ENCODE assay signal across 14 mouse cellular contexts in the genomic region with DNA sequence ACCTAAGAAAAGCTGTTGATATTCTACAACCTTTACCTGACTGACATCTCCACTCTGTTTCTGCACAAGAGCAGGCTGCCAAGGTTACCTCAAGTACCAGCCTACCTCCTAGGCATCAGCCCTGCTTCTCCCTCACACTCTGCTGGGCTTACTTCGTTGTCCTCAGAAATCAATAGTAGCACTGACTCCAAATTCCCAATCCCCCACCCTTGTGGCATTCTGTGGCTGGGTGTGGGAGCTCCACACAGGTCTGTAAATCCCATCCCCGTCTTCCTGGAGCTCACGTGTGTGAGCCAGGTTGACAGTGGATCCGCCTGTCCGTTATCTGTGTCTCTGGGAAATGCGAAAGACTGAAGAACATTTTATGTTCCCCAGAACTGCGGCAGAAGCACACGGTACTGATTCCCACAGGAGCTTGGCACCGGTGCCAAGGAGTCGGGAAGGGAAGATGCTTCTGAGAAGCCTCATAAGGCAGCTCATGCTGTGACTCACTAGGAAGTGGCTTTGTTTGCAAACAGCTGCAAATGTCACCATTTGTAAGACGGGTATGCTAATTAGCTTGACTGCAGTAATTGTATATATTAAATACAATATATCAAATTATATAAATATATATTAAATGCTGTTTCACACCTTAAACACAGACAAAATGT. TPM values are rescaled to one million over a fixed set of nuclear protein-coding genes. Genes with fewer than 3 reads are reported as not detected.
DNase-seq lines count a peak whose midpoint lies in the region; TF ChIP-seq lines count a peak whose summit lies in the region.
"Had no signal": no experiment of that assay in that cellular context is flagged by ENCODE, and none has a peak within 500 bp of the region (broad histone marks: within the 10 kb centered on the region; RNA-seq: fewer than 3 reads in every experiment).

No protein-coding gene starts in this region.

- H3K4me3 ChIP-seq in heart, embryonic 10.5 days: no peak overlapping the region
- no peak overlapping the region for H3K4me3 ChIP-seq in myocyte
- H3K4me3 ChIP-seq in embryonic facial prominence, embryonic 10.5 days: no peak overlapping the region
- H3K4me3 ChIP-seq: embryonic facial prominence, embryonic 13.5 days had no signal

- H3K79me2 ChIP-seq in myocyte (ENCODE audit: control insufficient read depth, insufficient read depth): no peaks in the 10 kb centered on the region

- TF ChIP-seq POLR2A in myocyte (IDR thresholded peaks at IDR 0.05; ENCODE audit: insufficient read length, low read depth): no peak

- no peaks in the 10 kb centered on the region for H3K36me3 ChIP-seq in heart, embryonic 10.5 days
- no peaks in the 10 kb centered on the region for H3K36me3 ChIP-seq in myocyte (ENCODE audit: control insufficient read depth, insufficient read depth)
- H3K36me3 ChIP-seq in embryonic facial prominence, embryonic 10.5 days (replicated peaks): no peaks in the 10 kb centered on the region
- H3K36me3 ChIP-seq: embryonic facial prominence, embryonic 13.5 days had no signal

- DNase-seq in heart, embryonic 10.5 days (ENCODE audit: low spot score): peak; percentile 64
- DNase-seq in heart, adult 9 months (ENCODE audit: low spot score in 2 of 2): no peak
- peak; percentile 61 for DNase-seq in 3134 (ENCODE audit: extremely low read depth, insufficient read length, low spot score)
- peak; percentile 35 for DNase-seq in MN1 (ENCODE audit: low spot score)
- no peak for DNase-seq in embryonic facial prominence, embryonic 10.5 days (ENCODE audit: low spot score)
- no peak for DNase-seq in spleen, postnatal 4 days (ENCODE audit: low spot score in 2 of 2)
- no peak for DNase-seq in spleen, postnatal 14 days (ENCODE audit: low spot score in 2 of 2)
- DNase-seq: gastrocnemius, postnatal 10 days; kidney, adult 11 months; kidney, postnatal 4 days; lung, adult 2 months; thymus, adult 2 months had no signal

- peak overlapping the region; percentile 93 for H3K4me2 ChIP-seq in myocyte (ENCODE audit: low read depth)
- H3K4me2 ChIP-seq: embryonic facial prominence, embryonic 13.5 days had no signal

- H3K4me1 ChIP-seq in heart, embryonic 10.5 days: peaks cover 29% of the 10 kb centered on the region
- peaks cover 9% of the 10 kb centered on the region; the same call in 1 of the 2 replicates for H3K4me1 ChIP-seq in embryonic facial prominence, embryonic 10.5 days

- H3ac ChIP-seq in myocyte (ENCODE audit: control insufficient read depth, insufficient read length): no peak overlapping the region

- WGBS in heart, embryonic 10.5 days: 41% methylated on average over 11 of the region's 11 CpGs
- WGBS in embryonic facial prominence, embryonic 10.5 days: 51% methylated on average over 11 of the region's 11 CpGs

- H3K27me3 ChIP-seq in heart, embryonic 10.5 days (ENCODE audit: insufficient read depth, poor library complexity, severe bottlenecking): no peaks in the 10 kb centered on the region
- H3K27me3 ChIP-seq in myocyte (ENCODE audit: control insufficient read depth, insufficient read depth, insufficient read length): no peaks in the 10 kb centered on the region
- H3K27me3 ChIP-seq in embryonic facial prominence, embryonic 10.5 days (replicated peaks; ENCODE audit: low read depth, poor library complexity, severe bottlenecking): 0 out of 2 replicates have a peak, but pooled peaks cover under 1% of the 10 kb centered on the region

- no peaks in the 10 kb centered on the region for H3K9me3 ChIP-seq in heart, embryonic 10.5 days
- no peaks in the 10 kb centered on the region for H3K9me3 ChIP-seq in embryonic facial prominence, embryonic 10.5 days
- H3K9me3 ChIP-seq: embryonic facial prominence, embryonic 13.5 days had no signal

- H3K27ac ChIP-seq in heart, embryonic 10.5 days: no peak overlapping the region
- no peak overlapping the region for H3K27ac ChIP-seq in embryonic facial prominence, embryonic 10.5 days (replicated peaks)
- H3K27ac ChIP-seq: embryonic facial prominence, embryonic 13.5 days had no signal

TF ChIP-seq in myocyte, 11 proteins besides CTCF, POLR2A, EP300 and RAD21:
- no peak for TF ChIP-seq TCF3 (IDR thresholded peaks at IDR 0.05; ENCODE audit: insufficient read length, low read depth)
- 0 out of 2 replicates have a peak, but pooled peaks have one; percentile 19 for TF ChIP-seq CEBPB (IDR thresholded peaks at IDR 0.05; ENCODE audit: insufficient read depth, poor library complexity, severe bottlenecking)
- TF ChIP-seq USF1 (IDR thresholded peaks at IDR 0.05; ENCODE audit: low read depth): no peak
- TF ChIP-seq MAX (IDR thresholded peaks at IDR 0.05; ENCODE audit: low read depth): no peak
- no peak for TF ChIP-seq REST (IDR thresholded peaks at IDR 0.05; ENCODE audit: insufficient read depth, insufficient read length)
- TF ChIP-seq E2F4 (IDR thresholded peaks at IDR 0.05; ENCODE audit: insufficient read depth): no peak
- TF ChIP-seq MYOD1 (IDR thresholded peaks at IDR 0.05; ENCODE audit: control insufficient read depth in 1 of 3, insufficient read length in 2 of 3, low read depth in 2 of 3): peak in 2 of 3 experiments; percentile 63 to 74
- peak in 2 of 3 experiments; percentile 46 to 49 for TF ChIP-seq MYOG (IDR thresholded peaks at IDR 0.05; ENCODE audit: control insufficient read depth in 1 of 3, insufficient read depth in 1 of 3, insufficient read length in 2 of 3, low read depth in 2 of 3)
- TF ChIP-seq TCF12 (IDR thresholded peaks at IDR 0.05; ENCODE audit: insufficient read depth, poor library complexity, severe bottlenecking): no peak
- no peak for TF ChIP-seq SRF (IDR thresholded peaks at IDR 0.05; ENCODE audit: control insufficient read depth, insufficient read length, low read depth)
- TF ChIP-seq POLR2AphosphoS2 (IDR thresholded peaks at IDR 0.05; ENCODE audit: insufficient read length, low read depth): no peak

RNA-seq across cellular contexts. Expression of a gene that starts 10.6 kb away (rescaled TPM):
- polyA plus RNA-seq in heart, embryonic 10.5 days (2016; fragmentation: Nextera tagmentation; extraction: Ambion mirVana): 4.2 and 10.8 TPM in 2 replicates
- polyA plus RNA-seq in myocyte (2012; fragmentation: generic; extraction: Trizol): 0.16 TPM
- 3.6 TPM in 2 replicates for polyA plus RNA-seq in embryonic facial prominence, embryonic 10.5 days (2016; fragmentation: Nextera tagmentation; extraction: Ambion mirVana)

RNA-seq across cellular contexts. Expression of a gene that starts 54.7 kb away (rescaled TPM):
- 30.5 and 32.1 TPM in 2 replicates for polyA plus RNA-seq in heart, embryonic 10.5 days (2016; fragmentation: Nextera tagmentation; extraction: Ambion mirVana)
- 8.1 TPM for polyA plus RNA-seq in myocyte (2012; fragmentation: generic; extraction: Trizol)
- polyA plus RNA-seq in embryonic facial prominence, embryonic 10.5 days (2016; fragmentation: Nextera tagmentation; extraction: Ambion mirVana): 18.5 and 20.1 TPM in 2 replicates

RNA-seq across cellular contexts. Expression of a gene that starts 54.8 kb away (rescaled TPM):
- 179 and 249 TPM in 2 replicates for polyA plus RNA-seq in heart, embryonic 10.5 days (2016; fragmentation: Nextera tagmentation; extraction: Ambion mirVana)
- polyA plus RNA-seq in myocyte (2012; fragmentation: generic; extraction: Trizol): 27.9 TPM
- polyA plus RNA-seq in embryonic facial prominence, embryonic 10.5 days (2016; fragmentation: Nextera tagmentation; extraction: Ambion mirVana): 438 and 447 TPM in 2 replicates

Comparison
In these comparisons a context has a peak if more than half of its experiments do, and no peak if none do; other contexts are left out.
1. DNase-seq: peak in heart, embryonic 10.5 days (single experiment), 3134 (single experiment) and MN1 (single experiment); none in heart, adult 9 months (0 of 2), embryonic facial prominence, embryonic 10.5 days (single experiment), spleen, postnatal 4 days (0 of 2) and spleen, postnatal 14 days (0 of 2).